Mouse (Mus musculus): Measurements from ENCODE around the gene Casp12. TPM values are rescaled to one million over a fixed set of nuclear protein-coding genes. Genes with fewer than 3 reads are reported as not detected.

Casp12 gene
- 2.1 and 2.6 TPM in 2 replicates for polyA plus RNA-seq (2015; fragmentation: Nextera tagmentation; extraction: Ambion mirVana)

DNA sequence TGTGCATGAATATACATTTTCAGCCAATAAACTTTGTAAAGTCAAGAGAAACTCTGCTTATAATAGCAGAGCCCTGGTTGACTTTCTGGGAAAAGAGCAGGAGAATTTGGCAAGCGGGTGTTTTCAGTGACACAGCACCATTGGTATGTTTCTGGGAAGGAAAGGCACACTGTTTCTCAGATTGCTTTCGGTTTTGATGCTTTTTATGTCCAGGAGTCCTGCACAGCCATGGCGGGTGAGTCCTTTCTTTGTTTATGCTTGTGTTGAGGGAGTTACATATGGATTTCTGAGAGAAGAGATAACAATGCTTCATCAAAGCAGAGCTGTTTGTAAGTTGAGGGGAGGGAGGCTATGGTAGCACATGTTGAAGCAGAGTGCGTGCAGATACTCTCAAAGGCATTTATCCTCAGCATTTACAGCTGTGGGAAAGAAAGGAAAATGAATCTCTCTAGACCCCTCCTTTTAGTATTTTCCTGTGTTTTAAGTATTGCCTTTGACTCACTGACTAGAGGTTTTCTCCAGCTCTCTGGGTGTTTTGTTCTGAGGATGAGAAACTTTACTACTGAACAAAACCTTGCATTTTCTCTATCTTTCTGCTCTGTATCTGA lies at the start of gene Casp12:
Casp12 (plus strand) TSS at position 140 of the 608 bp plus-strand sequence.
- 66% methylated on average over 4 of the region's 4 CpGs for WGBS
- Histone ChIP-seq H3K4me3 (replicated peaks) (no peak within 1 kb of the TSS), H3K27me3 (no peaks in the 10 kb centered on the region), H3K4me2 (replicated peaks) (no peak within 1 kb of the TSS), H3K27ac (replicated peaks) (no peak within 1 kb of the TSS), H3K36me3 (no peaks in the 10 kb centered on the region), H3K9me3 (replicated peaks) (no peaks in the 10 kb centered on the region), H3K9ac (no peak within 1 kb of the TSS), H3K4me1 (no peaks in the 10 kb centered on the region)
- no peak for ATAC-seq (ENCODE audit: insufficient number of reproducible peaks, low FRiP score, low TSS enrichment, low read depth)

DNA sequence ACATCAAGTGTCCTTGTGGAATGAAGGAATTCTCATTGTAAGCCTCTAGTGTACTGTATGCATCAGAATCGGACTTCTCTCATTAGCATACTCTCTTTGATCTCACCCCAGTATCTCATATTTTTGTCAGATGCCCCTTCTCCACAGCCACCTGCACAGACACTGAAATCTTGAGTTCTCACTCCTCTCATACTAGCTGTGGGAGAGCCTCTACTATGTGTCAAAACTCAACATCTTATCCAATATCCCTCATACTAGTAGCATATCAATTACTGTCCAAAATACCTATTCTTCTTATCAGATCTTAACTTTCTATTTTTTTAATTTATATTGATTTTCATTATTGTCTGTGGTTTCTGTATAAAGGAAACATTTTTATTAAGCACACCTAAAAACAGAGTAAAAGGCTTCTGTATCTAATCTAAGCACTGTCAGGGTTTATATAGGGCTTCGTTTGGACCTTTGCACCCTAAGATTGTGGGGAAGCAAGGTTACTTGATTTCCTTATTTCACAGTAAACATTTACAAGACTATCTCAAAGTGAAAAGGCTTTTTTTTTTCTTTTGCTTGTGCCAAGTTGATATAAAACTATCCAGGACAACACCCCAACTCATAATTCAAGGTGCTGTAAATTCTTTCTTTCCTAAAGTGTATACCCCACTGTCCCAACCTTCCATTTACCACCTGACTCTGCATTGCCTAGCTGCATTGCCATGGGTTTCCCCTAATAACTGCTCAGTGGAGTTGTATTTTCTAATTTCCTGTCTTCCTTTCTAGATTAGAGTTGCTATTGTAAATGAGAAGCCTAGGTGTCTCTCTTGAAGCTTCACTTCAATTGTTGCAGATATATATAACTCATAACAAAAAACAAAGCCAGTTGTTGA lies 48.6 kb upstream of the Casp12 start:
- no peaks in the 10 kb centered on the region for H3K27me3 ChIP-seq
- no peak overlapping the region for H3K9ac ChIP-seq
- H3K4me3 ChIP-seq (replicated peaks): no peak overlapping the region
- H3K36me3 ChIP-seq: no peaks in the 10 kb centered on the region
- no peak overlapping the region for H3K27ac ChIP-seq (replicated peaks)
- WGBS: 63% methylated on average over 2 of the region's 2 CpGs
- no peaks in the 10 kb centered on the region for H3K9me3 ChIP-seq (replicated peaks)
- no peaks in the 10 kb centered on the region for H3K4me1 ChIP-seq
- no peak for ATAC-seq (ENCODE audit: insufficient number of reproducible peaks, low FRiP score, low TSS enrichment, low read depth)
- H3K4me2 ChIP-seq (replicated peaks): no peak overlapping the region

DNA sequence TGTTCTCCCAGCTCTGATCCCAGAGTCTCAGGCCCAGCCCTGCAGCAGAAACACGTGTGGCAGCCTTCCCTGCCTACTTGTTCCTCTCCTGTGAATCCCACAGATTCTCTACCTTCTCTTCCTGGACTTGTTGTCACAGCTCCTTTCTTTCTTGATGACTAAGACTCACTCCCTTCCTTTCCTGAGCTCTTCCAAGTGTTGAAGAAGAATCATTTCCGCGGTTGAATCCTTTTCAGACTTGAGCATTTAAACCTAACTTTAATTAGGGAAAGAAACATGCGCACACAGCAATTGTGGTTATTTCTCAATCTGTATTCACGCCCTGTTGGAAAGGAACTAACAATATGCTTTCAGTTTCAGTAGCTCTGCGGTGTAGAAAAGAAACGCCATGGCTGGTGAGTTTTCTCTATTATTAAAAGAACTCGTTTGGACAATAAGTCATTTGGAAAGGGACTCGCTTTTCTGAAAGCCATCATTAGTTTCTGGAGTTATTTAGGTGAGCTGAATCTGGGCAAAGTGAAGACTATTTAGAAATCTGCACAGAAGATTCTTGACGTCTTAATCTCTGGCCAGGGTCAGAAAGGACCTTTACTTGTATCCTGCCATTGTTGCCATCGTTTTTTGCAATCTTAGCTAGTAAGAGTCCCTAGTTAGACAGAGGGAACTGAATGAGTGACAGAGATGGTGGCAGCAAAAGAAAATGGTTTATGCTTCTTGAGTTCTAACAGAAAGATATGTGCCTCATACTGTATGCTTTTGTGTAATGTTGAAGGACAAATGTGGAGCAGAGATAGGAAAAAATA lies 46.7 kb upstream of the Casp12 start, which contains the start of gene Casp1:
Casp1 (plus strand) TSS at position 189 of the 803 bp plus-strand sequence.
- H3K36me3 ChIP-seq: no peaks in the 10 kb centered on the region
- 69% methylated on average over 11 of the region's 11 CpGs for WGBS
- H3K27me3 ChIP-seq: no peaks in the 10 kb centered on the region
- H3K4me2 ChIP-seq (replicated peaks): no peak within 1 kb of the TSS
- no peak within 1 kb of the TSS for H3K27ac ChIP-seq (replicated peaks)
- H3K4me1 ChIP-seq: no peaks in the 10 kb centered on the region
- no peak for ATAC-seq (ENCODE audit: insufficient number of reproducible peaks, low FRiP score, low TSS enrichment, low read depth)
- H3K9ac ChIP-seq: no peak within 1 kb of the TSS
- no peaks in the 10 kb centered on the region for H3K9me3 ChIP-seq (replicated peaks)
- no peak within 1 kb of the TSS for H3K4me3 ChIP-seq (replicated peaks)

- no peak overlapping the region for H3K27ac ChIP-seq (replicated peaks)
- H3K27me3 ChIP-seq: no peaks in the 10 kb centered on the region
- no peaks in the 10 kb centered on the region for H3K9me3 ChIP-seq (replicated peaks)
- no peak for ATAC-seq (ENCODE audit: insufficient number of reproducible peaks, low FRiP score, low TSS enrichment, low read depth)
- WGBS: 75% methylated on average over 2 of the region's 2 CpGs
- H3K4me3 ChIP-seq (replicated peaks): no peak overlapping the region
- no peak overlapping the region for H3K4me2 ChIP-seq (replicated peaks)
- H3K9ac ChIP-seq: no peak overlapping the region
- H3K4me1 ChIP-seq: no peaks in the 10 kb centered on the region
- H3K36me3 ChIP-seq: no peaks in the 10 kb centered on the region
These were observed 46.2 kb upstream of the Casp12 start for GRCm38 (mm10) chr9:5299132-5299381.

GRCm38 (mm10) chr9:5308561-5308960 lies 36.7 kb upstream of the Casp12 start, which contains the start of gene Casp4:
TSS of gene Casp4 (plus strand) at chr9:5308828.
- Histone ChIP-seq H3K4me2 (replicated peaks) (no peak within 1 kb of the TSS), H3K9ac (no peak within 1 kb of the TSS), H3K9me3 (replicated peaks) (no peaks in the 10 kb centered on the region), H3K27ac (replicated peaks) (no peak within 1 kb of the TSS), H3K4me3 (replicated peaks) (no peak within 1 kb of the TSS), H3K4me1 (no peaks in the 10 kb centered on the region), H3K27me3 (no peaks in the 10 kb centered on the region), H3K36me3 (no peaks in the 10 kb centered on the region)
- no peak for ATAC-seq (ENCODE audit: insufficient number of reproducible peaks, low FRiP score, low TSS enrichment, low read depth)
- 61% methylated on average over 5 of the region's 5 CpGs for WGBS

- Histone ChIP-seq H3K36me3 (no peaks in the 10 kb centered on the region), H3K9me3 (replicated peaks) (no peaks in the 10 kb centered on the region), H3K27ac (replicated peaks) (no peak overlapping the region), H3K4me2 (replicated peaks) (no peak overlapping the region), H3K9ac (no peak overlapping the region), H3K4me1 (no peaks in the 10 kb centered on the region), H3K4me3 (replicated peaks) (no peak overlapping the region), H3K27me3 (no peaks in the 10 kb centered on the region)
- no peak for ATAC-seq (ENCODE audit: insufficient number of reproducible peaks, low FRiP score, low TSS enrichment, low read depth)
These were observed 35.1 kb upstream of the Casp12 start for GRCm38 (mm10) chr9:5310112-5310511.

DNA sequence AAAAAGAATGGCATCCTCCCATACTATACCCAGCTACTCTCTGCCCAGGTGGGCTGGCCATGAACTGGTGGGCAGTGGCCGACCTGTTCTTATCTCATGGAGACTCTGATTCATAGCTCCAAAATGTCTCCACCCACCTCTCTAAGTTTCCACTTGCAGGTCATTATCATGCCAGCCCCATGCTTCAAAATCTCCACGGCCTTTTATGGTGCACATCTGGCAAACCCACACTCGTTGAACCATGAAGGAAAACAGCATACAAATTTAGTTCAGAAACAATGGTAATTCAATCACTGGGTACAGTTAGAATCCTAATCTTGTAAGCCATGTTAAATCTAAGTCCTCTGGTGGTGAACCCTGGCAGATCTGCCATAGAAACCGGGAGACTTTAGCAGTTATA lies 33.8 kb upstream of the Casp12 start:
- H3K27me3 ChIP-seq: no peaks in the 10 kb centered on the region
- 67% methylated on average over 4 of the region's 4 CpGs for WGBS

GRCm38 (mm10) chr9:5328204-5328603 lies 17.0 kb upstream of the Casp12 start:
- WGBS: 68% methylated on average over 3 of the region's 3 CpGs
- Histone ChIP-seq H3K27ac (replicated peaks) (no peak overlapping the region), H3K9me3 (replicated peaks) (no peaks in the 10 kb centered on the region)

More for the DNA sequence above, 33.8 kb upstream of the Casp12 start:
- Histone ChIP-seq H3K4me2 (replicated peaks) (no peak overlapping the region), H3K9ac (no peak overlapping the region), H3K27ac (replicated peaks) (no peak overlapping the region), H3K4me1 (no peaks in the 10 kb centered on the region), H3K9me3 (replicated peaks) (no peaks in the 10 kb centered on the region), H3K4me3 (replicated peaks) (no peak overlapping the region), H3K36me3 (no peaks in the 10 kb centered on the region)
- no peak for ATAC-seq (ENCODE audit: insufficient number of reproducible peaks, low FRiP score, low TSS enrichment, low read depth)

DNA sequence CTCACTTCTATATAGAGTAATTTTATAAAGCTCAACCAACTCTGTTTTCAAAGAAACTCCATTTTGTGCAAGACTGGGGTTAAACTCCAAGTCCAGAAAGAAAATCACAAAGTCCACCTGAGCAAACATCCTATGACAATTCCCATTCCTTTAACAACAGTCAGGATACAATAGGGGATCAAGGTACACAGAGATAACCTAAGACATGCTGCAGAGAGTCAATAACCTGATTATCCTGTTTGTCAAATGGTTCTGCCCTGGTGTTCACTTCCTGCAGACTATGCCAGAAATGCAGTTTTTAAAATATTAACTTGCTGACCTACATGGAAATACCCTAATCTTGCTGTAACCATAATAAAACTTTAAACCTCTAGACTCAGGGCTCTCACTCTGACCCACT lies 12.8 kb upstream of the Casp12 start:
- H3K9ac ChIP-seq: no peak overlapping the region
- H3K27me3 ChIP-seq: no peaks in the 10 kb centered on the region
- H3K36me3 ChIP-seq: no peaks in the 10 kb centered on the region
- H3K9me3 ChIP-seq (replicated peaks): no peaks in the 10 kb centered on the region
- no peak overlapping the region for H3K4me3 ChIP-seq (replicated peaks)
- ATAC-seq (ENCODE audit: insufficient number of reproducible peaks, low FRiP score, low TSS enrichment, low read depth): no peak
- no peaks in the 10 kb centered on the region for H3K4me1 ChIP-seq
- H3K4me2 ChIP-seq (replicated peaks): no peak overlapping the region
- H3K27ac ChIP-seq (replicated peaks): no peak overlapping the region

More at GRCm38 (mm10) chr9:5328204-5328603, 17.0 kb upstream of the Casp12 start:
- Histone ChIP-seq H3K4me2 (replicated peaks) (no peak overlapping the region), H3K9ac (no peak overlapping the region), H3K4me3 (replicated peaks) (no peak overlapping the region), H3K36me3 (no peaks in the 10 kb centered on the region), H3K27me3 (no peaks in the 10 kb centered on the region), H3K4me1 (no peaks in the 10 kb centered on the region)
- no peak for ATAC-seq (ENCODE audit: insufficient number of reproducible peaks, low FRiP score, low TSS enrichment, low read depth)

DNA sequence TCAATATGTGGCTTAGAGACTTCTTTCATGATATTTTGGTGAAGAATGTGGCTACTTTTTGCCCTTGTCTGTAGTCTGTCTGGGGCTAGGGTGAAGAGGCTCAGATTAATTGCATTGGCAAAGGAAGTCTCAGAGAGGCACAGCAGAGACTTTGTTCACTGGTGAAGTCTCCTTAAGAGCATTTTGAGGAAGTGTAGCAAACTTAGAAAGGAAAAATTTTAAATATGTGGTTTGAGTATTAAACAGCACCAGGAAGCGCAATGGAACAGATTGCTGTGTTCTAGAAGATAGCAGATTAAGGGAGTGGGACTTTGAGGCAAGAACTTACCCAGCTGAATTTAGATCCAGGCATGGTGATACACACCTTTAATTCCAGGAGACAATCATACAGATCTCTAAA lies 11.8 kb upstream of the Casp12 start:
- Histone ChIP-seq H3K4me2 (replicated peaks) (no peak overlapping the region), H3K9me3 (replicated peaks) (no peaks in the 10 kb centered on the region), H3K9ac (no peak overlapping the region), H3K4me3 (replicated peaks) (no peak overlapping the region), H3K27ac (replicated peaks) (no peak overlapping the region), H3K27me3 (no peaks in the 10 kb centered on the region), H3K4me1 (no peaks in the 10 kb centered on the region), H3K36me3 (no peaks in the 10 kb centered on the region)
- 88% methylated on average over 1 of the region's 1 CpGs for WGBS
- ATAC-seq (ENCODE audit: insufficient number of reproducible peaks, low FRiP score, low TSS enrichment, low read depth): no peak

DNA sequence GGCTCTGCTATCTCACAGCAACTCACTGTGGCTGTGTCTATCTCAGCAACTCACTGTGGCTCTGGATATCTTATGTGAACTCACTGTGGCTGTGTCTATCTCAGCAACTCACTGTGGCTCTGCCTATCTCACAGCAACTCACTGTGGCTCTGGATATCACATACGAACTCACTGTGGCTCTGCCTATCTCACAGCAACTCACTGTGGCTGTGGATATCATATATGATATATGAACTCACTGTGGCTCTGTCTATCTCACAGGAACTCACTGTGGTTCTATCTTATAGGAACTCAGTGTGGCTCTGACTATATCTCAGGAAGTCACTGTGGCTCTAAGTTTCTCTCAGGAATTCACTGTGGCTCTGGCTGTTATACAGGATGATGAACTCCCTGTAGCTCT lies 2.1 kb upstream of the Casp12 start:
- Histone ChIP-seq H3K9ac (no peak overlapping the region), H3K36me3 (no peaks in the 10 kb centered on the region), H3K4me3 (replicated peaks) (no peak overlapping the region), H3K4me2 (replicated peaks) (no peak overlapping the region), H3K9me3 (replicated peaks) (no peaks in the 10 kb centered on the region), H3K27me3 (no peaks in the 10 kb centered on the region), H3K27ac (replicated peaks) (no peak overlapping the region), H3K4me1 (no peaks in the 10 kb centered on the region)
- no peak for ATAC-seq (ENCODE audit: insufficient number of reproducible peaks, low FRiP score, low TSS enrichment, low read depth)
- WGBS: 72% methylated on average over 1 of the region's 1 CpGs
